Mouse (Mus musculus) MEL (cell line): ENCODE data around the gene Socs7.

Source experiments
- CTCF ChIP-seq, 3 experiments: IDR thresholded peaks in 2 of 3; conservative IDR thresholded peaks in 1 of 3; 2 replicates each; pipeline ENCODE4 v1.5.1; 2011 to 2012; ENCODE audit warnings: low read length in 3 of 3, low read depth in 2 of 3, mild to moderate bottlenecking in 2 of 3, improper control_type of control experiment in 1 of 3, inconsistent platforms in 1 of 3, mixed read lengths in 1 of 3, moderate library complexity in 1 of 3; ENCODE audit not compliant: control insufficient read depth in 1 of 3, insufficient read depth in 1 of 3, poor library complexity in 1 of 3, severe bottlenecking in 1 of 3
- ZNF384 ChIP-seq: IDR thresholded peaks from 2 replicates; pipeline ENCODE4 v1.6.1; 2012; ENCODE audit warnings: low read depth, mild to moderate bottlenecking, inconsistent platforms, low read length, improper control_type of control experiment

GRCm38 (mm10) chr11:97422507-97422906 lies 60.2 kb downstream of the Socs7 start:
- TF ChIP-seq ZNF384: no peak
- no peak for TF ChIP-seq CTCF (IDR thresholded peaks at IDR 0.05 in 2 of 3, conservative IDR thresholded peaks at IDR 0.05 in 1 of 3; ENCODE audit: control insufficient read depth in 1 of 3, insufficient read depth in 1 of 3, low read depth in 2 of 3, low read length in 3 of 3, poor library complexity in 1 of 3, severe bottlenecking in 1 of 3)
